Mouse (Mus musculus) forebrain, postnatal 0 days (tissue): ENCODE data around the gene Efhd2. TPM values are rescaled to one million over a fixed set of nuclear protein-coding genes. Genes with fewer than 3 reads are reported as not detected.

Source experiments
- ATAC-seq: fragments of 200-750 bp; cut with Nextera tagmentation; 2 replicates; pipeline ENCODE4 v1.8.0; 2017; ENCODE audit warnings: mild to moderate bottlenecking, moderate library complexity
- DNase-seq: peaks from one replicate; pipeline ENCODE4 v3.0.0-alpha.2; 2015
- H3K27ac ChIP-seq: fragments of 300-500 bp; sonication (generic); 2 replicates; pipeline ENCODE4 v1.5.1; 2014; ENCODE audit warnings: low read depth, mild to moderate bottlenecking, antibody characterized with exemption, low read length, moderate library complexity, mixed read lengths
- H3K27me3 ChIP-seq: fragments of 300-500 bp; sonication (generic); 2 replicates; pipeline ENCODE4 v1.6.1; 2014; ENCODE audit warnings: mild to moderate bottlenecking, low read length, mixed read lengths; ENCODE audit not compliant: insufficient read depth
- H3K36me3 ChIP-seq: fragments of 300-500 bp; sonication (generic); 2 replicates; pipeline ENCODE4 v1.6.1; 2014; ENCODE audit warnings: mild to moderate bottlenecking, moderate library complexity; ENCODE audit not compliant: insufficient read depth
- H3K4me1 ChIP-seq: fragments of 300-500 bp; sonication (generic); 2 replicates; pipeline ENCODE4 v1.6.1; 2014; ENCODE audit warnings: antibody characterized with exemption; ENCODE audit not compliant: insufficient read depth
- H3K4me2 ChIP-seq: fragments of 300-500 bp; sonication (generic); 2 replicates; pipeline ENCODE4 v1.6.1; 2014; ENCODE audit warnings: low read depth, mild to moderate bottlenecking, moderate library complexity
- H3K4me3 ChIP-seq: fragments of 300-500 bp; sonication (generic); 2 replicates; pipeline ENCODE4 v1.5.1; 2014; ENCODE audit warnings: low read depth, low read length, mixed read lengths
- H3K9ac ChIP-seq: fragments of 300-500 bp; sonication (generic); 2 replicates; pipeline ENCODE4 v1.6.1; 2014; ENCODE audit warnings: mild to moderate bottlenecking
- H3K9me3 ChIP-seq: fragments of 300-500 bp; sonication (generic); 2 replicates; pipeline ENCODE4 v1.6.1; 2016; ENCODE audit warnings: low read length
- CTCF ChIP-seq: sonication (generic); IDR thresholded peaks from 2 replicates; pipeline ENCODE4 v1.5.1; 2016; ENCODE audit warnings: antibody characterized with exemption, control low read depth, low read depth
- WGBS: fragments of 180-500 bp; shearing (Covaris S2); extraction: QIAGEN DNeasy Blood & Tissue Kit; methylation state at CpG from one replicate; pipeline ENCODE4 v1.1.7; 2014; 5-methylcytosine and 5-hydroxymethylcytosine counted together
- polyA plus RNA-seq: library from polyadenylated mRNA; unstranded; fragments of >200 nt; fragmentation: Nextera tagmentation; extraction: Ambion mirVana; gene quantifications from 2 replicates; pipeline ENCODE4 v1.2.1, GENCODE M21; 2015
- total RNA-seq: library from RNA; depleted of rRNA; stranded (reverse); fragments of >200 nt; gene quantifications from 2 replicates; pipeline ENCODE4 v1.2.3, GENCODE M21; 2014

Efhd2 gene
- total and polyA plus RNA-seq, 2 experiments from 2014 or later, result 30.7 to 52.2 TPM

DNA sequence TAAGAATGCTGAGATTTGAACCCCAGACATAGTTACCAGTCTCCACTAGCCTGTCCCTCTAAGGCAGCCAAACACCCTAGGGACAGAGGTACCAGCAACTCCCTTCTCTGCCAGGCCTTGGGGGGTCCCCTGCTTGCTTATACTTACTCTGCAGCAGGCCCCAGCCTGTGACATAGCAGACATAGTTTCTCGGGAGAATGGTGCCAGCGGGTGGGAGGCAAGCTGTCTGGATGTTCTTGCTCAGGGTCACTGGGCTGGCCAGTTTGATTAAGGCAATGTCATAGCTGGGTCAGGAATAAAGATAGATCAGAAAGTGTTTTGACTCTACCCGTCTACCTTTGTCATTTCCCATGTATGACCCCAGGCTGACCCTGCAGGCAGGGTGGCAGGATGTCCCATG lies 53.5 kb downstream of the Efhd2 start:
- Histone ChIP-seq H3K9ac (no peak overlapping the region), H3K9me3 (no peaks in the 10 kb centered on the region), H3K4me3 (no peak overlapping the region), H3K27me3 (no peaks in the 10 kb centered on the region), H3K4me2 (no peak overlapping the region), H3K36me3 (no peaks in the 10 kb centered on the region; the same call in 1 of the 2 replicates), H3K27ac (no peak overlapping the region), H3K4me1 (no peaks in the 10 kb centered on the region)
- TF ChIP-seq CTCF, result no peak
- WGBS, result 82% methylated on average over 3 of the region's 3 CpGs
- DNase-seq, result no peak
- ATAC-seq, result no peak

DNA sequence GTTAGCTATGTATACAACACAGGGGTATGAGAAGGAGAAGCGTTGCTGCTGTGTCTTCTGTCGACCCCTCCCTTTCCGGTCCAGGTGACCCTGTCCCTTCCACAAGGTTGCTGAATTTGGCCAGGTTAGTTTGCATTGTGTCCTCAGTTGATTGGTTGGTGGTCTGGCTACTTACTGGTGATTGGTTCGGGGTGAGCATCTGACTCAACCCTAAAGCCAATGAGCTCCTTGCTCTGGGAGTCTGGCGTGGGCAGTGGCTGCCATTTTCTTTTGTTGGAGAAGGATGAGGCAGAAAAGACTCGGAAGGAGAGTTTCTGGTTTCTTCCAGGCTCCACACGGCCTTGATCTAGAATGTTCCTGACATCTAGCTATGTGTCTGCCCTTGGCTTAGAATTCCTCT lies 55.4 kb downstream of the Efhd2 start:
- ATAC-seq, result no peak
- Histone ChIP-seq H3K4me1 (no peaks in the 10 kb centered on the region), H3K27me3 (no peaks in the 10 kb centered on the region), H3K9ac (no peak overlapping the region), H3K9me3 (no peaks in the 10 kb centered on the region), H3K4me3 (no peak overlapping the region), H3K27ac (no peak overlapping the region), H3K36me3 (peaks cover 10% of the 10 kb centered on the region; the same call in 1 of the 2 replicates), H3K4me2 (no peak overlapping the region)
- 94% methylated on average over 7 of the region's 7 CpGs for WGBS
- TF ChIP-seq CTCF, result no peak
- no peak for DNase-seq

- H3K4me2 ChIP-seq, result no peak overlapping the region
- DNase-seq (no peak), ATAC-seq (no peak)
- H3K4me3 ChIP-seq, result no peak overlapping the region
- no peaks in the 10 kb centered on the region for H3K9me3 ChIP-seq
- H3K27me3 ChIP-seq, result no peaks in the 10 kb centered on the region
- WGBS, result 94% methylated on average over 13 of the region's 13 CpGs
- no peaks in the 10 kb centered on the region for H3K4me1 ChIP-seq
- H3K27ac ChIP-seq, result no peak overlapping the region
- no peak overlapping the region for H3K9ac ChIP-seq
- no peak for TF ChIP-seq CTCF
- peaks cover 14% of the 10 kb centered on the region; the same call in 1 of the 2 replicates for H3K36me3 ChIP-seq
Observed at GRCm38 (mm10) chr4:141818861-141819260, 55.9 kb downstream of the Efhd2 start.

DNA sequence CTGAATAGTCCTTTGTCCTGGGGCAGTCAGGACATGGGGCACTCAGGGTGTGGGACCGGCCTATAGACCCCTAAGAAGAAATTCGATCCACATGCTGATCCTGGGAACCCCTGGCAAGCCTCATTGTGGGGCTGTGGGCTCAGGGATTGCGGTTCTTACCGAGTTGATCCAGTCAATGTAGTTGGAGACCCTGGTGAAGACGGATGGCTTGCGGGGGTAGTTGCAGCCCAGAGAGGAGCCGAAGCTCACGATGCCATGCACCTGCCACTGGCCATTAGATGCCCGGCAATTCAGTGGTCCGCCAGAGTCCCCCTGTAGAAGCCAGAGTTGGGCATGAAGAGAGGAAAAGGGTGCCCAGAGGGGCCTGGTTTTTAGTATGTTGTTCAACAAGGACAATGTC lies 57.0 kb downstream of the Efhd2 start:
- Histone ChIP-seq H3K27me3 (no peaks in the 10 kb centered on the region), H3K9me3 (no peaks in the 10 kb centered on the region), H3K4me3 (no peak overlapping the region), H3K4me2 (no peak overlapping the region), H3K4me1 (no peaks in the 10 kb centered on the region), H3K9ac (no peak overlapping the region), H3K27ac (no peak overlapping the region), H3K36me3 (peaks cover 24% of the 10 kb centered on the region)
- TF ChIP-seq CTCF, result no peak
- 52% methylated on average over 10 of the region's 10 CpGs for WGBS
- DNase-seq (no peak), ATAC-seq (no peak)

DNA sequence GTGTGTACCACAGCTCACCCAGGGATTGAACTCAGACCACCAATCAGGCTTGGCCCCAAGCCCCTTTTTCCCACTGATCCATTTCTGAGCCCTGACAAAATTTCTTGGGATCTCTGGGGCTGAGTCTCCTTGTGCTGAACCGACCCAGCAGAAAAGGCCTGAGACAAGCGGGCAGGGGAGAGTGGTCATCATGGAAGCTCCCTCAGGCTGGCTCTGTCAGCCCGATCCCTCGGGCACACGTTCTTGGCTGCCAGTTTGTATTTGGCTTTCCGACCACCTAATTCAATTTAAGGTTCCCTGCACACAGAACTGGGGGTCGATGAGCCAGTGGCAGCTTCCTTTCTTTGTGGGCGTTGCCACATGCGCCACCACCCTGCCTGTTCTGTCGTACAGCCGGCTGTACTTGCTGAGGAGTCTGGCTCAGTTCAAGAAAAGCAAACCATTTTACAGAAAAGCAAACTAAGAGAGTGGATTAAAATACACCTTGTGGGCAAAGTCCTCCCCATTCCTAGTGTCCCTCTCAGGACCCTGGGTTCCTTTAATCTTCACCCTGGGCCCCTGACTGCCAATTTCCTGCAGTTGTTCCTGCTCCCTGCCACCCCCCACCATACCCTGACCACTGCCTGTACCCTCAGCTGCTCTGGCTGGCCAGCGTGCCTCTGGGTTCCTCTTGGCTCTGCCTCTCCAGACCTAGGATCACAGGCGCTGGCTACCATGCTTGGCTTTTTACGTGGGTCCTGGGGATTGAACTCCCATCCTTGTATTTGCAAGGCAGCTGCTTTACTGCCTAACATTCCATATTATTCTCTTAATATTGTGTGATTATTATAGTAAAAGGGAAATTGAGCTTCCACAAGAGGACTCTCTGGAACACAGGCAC lies 57.7 kb downstream of the Efhd2 start:
- Histone ChIP-seq H3K27ac (no peak overlapping the region), H3K9me3 (no peaks in the 10 kb centered on the region), H3K4me1 (no peaks in the 10 kb centered on the region), H3K9ac (no peak overlapping the region), H3K4me2 (no peak overlapping the region), H3K36me3 (peaks cover 31% of the 10 kb centered on the region), H3K4me3 (no peak overlapping the region), H3K27me3 (no peaks in the 10 kb centered on the region)
- WGBS, result 57% methylated on average over 14 of the region's 14 CpGs
- no peak for DNase-seq
- no peak for ATAC-seq
- no peak for TF ChIP-seq CTCF

GRCm38 (mm10) chr4:141816267-141816666 lies 58.5 kb downstream of the Efhd2 start:
- Histone ChIP-seq H3K36me3 (peaks cover 38% of the 10 kb centered on the region), H3K4me2 (no peak overlapping the region), H3K27me3 (no peaks in the 10 kb centered on the region), H3K27ac (no peak overlapping the region), H3K4me3 (no peak overlapping the region), H3K9ac (no peak overlapping the region), H3K9me3 (no peaks in the 10 kb centered on the region), H3K4me1 (no peaks in the 10 kb centered on the region)
- no peak for TF ChIP-seq CTCF
- DNase-seq, result no peak
- WGBS, result 86% methylated on average over 7 of the region's 7 CpGs
- no peak for ATAC-seq

GRCm38 (mm10) chr4:141811375-141811774 lies 63.3 kb downstream of the Efhd2 start:
- 96% methylated on average over 7 of the region's 7 CpGs for WGBS
- DNase-seq, result no peak
- no peak for TF ChIP-seq CTCF

More at GRCm38 (mm10) chr4:141811375-141811774, 63.3 kb downstream of the Efhd2 start:
- Histone ChIP-seq H3K4me2 (no peak overlapping the region), H3K27ac (no peak overlapping the region), H3K36me3 (peaks cover 85% of the 10 kb centered on the region), H3K27me3 (no peaks in the 10 kb centered on the region), H3K4me1 (no peaks in the 10 kb centered on the region), H3K9ac (no peak overlapping the region), H3K9me3 (no peaks in the 10 kb centered on the region), H3K4me3 (no peak overlapping the region)
- ATAC-seq, result no peak
